Mouse (Mus musculus): ENCODE measurements around the gene Cdc20b.

Cdc20b gene

DNA sequence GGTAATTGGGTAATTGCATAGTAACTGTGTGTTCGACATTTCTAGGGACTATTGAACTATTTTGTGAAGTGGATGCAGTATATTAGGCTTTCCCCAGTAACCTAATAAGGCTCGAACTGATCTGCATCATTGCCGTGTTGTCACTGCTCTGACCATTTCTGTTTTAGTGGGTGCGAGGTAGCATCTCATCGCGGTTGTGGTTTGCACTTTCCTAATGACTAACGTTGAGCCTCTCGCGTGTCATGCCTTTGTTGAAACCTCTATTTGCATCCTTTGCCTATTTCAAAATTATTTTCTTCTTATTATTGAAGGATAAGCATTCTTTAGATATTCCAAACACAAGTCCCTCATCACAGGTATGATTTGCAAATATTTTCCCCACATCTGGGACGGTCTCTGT is 69.8 kb downstream of the Cdc20b start:
- no peak for DNase-seq

DNA sequence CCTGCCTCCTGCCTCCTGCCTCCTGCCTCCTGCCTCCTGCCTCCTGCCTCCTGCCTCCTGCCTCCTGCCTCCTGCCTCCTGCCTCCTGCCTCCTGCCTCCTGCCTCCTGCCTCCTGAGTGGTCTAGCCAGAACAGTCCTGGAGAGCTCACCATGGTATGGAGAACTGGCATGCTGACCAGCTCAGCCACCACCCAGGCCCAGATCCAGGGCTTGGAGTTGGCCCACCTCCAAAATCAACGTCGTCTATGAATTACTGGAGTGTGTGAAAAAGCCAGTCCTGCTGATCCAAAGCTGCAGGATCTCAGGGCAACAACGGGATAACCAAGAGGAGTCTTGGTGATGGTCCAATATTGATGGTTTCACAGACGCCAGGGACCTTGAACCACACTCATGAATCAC is 84.1 kb downstream of the Cdc20b start:
- DNase-seq, result no peak

DNA sequence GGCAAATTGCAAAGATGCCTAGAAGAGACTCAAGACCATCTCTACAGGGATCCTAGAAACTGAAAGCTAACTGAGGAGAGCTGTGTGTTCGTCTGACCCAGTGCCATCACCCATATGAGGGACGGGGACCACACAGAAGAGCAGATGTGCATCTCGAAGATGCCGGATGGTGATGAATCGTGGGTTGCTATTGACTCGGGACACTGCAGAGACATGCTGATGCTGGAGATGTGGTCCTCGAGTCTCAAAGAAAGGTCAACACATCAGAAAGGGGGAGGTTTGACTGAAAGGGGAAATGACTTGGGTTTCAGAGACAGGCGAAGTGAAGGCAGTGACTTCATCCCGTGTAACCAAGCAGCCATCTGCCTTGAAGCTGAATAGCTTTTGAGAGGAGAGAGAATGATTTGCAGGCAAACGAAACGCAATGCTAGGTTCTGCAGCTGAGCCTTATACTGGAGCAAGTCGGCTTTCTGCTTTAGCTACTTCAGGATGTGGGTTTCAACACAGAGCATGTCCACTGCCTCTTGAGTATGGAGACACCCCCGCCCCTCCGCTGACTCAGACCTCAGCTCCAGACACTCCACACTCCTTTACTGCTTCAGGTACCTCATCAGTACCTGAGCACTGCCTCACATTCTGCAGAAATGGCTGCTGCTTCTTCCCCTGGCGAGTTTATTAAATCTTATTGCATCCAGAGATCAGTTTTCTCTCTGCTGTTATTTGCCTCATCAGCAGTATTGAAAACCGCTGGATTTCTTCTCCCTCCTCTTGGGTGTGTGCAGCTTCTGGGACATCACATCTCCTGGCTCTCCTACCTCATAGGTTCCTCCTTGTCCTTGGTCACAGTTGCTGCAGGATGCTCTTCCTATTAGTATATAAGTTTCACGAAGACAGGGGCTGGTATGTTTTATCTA is 85.7 kb downstream of the Cdc20b start:
- DNase-seq, result no peak

DNA sequence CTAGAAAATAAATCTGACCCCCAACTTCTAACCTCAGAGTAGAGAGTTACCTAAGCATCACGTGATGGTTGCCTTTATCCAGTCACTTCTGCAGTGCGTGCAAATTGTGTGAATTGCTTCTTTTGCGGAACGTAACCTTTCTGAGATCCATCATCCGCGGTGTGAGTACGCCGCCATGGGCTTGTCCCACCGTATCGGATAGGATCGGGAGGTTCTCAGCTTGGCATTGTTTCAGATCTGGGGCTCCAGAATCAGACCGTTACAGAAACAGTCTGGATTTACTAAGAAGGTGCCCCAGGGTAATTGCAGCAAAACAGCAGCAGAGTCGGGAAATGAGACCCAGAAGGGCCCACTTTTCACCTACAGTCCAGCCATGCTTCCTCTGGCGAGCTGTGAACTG is 86.4 kb downstream of the Cdc20b start:
- no peak for DNase-seq

DNA sequence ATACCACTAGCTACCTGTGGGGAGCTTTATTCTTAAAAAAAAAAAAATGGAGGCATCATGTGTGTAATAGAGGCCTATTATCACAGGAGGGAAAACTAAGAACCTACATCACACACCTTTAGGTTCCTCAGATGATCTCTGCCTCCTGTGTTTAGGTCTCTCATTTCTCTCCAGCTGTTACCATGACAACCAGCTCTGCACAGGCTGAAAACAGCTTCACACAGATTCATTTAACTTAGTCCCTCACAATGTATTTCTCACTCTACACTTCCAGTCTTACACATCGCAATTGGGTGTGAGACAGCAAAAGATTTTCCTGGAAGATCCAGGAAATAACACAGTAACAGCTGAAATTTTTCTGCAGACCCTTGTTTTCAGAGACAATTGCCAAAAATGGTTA is 95.1 kb downstream of the Cdc20b start:
- DNase-seq, result no peak

DNA sequence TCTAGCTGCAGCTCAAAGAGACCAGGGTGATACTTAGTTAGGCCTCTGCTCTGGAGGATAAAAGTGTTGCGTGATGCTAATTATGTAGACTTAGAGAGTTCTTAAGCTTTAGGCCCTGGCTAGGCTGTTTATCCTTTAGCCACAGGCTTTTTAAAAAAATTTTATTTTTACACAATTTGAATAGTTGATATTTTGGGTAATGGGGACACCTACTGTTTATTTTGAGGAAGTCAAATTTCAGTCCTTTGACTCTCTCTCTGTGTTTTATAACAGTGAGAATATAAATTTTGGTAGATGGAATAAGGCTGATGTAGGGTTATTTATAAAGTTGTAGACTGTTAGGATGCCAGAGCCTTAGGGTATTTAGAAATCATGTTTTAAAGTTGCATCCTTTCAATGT is 104.7 kb downstream of the Cdc20b start:
- no peak for DNase-seq
